ENCODE assay signal across 8 mouse cellular contexts in genomic region chr8:126757951-126758757, GRCm38 (mm10).
DNase-seq lines count a peak whose midpoint lies in the region; ATAC-seq and TF ChIP-seq lines count a peak whose summit lies in the region.

No protein-coding gene starts in this region.

- no peaks in the 10 kb centered on the region for H3K27me3 ChIP-seq in hindbrain, embryonic 12.5 days
- H3K27me3 ChIP-seq in hindbrain, embryonic 16.5 days (replicated peaks; ENCODE audit: control insufficient read depth, insufficient read depth, low read length): no peaks in the 10 kb centered on the region
- H3K27me3 ChIP-seq in liver, embryonic 14.5 days (ENCODE audit: control insufficient read depth, insufficient read depth, low read length): no peaks in the 10 kb centered on the region

- H3K4me2 ChIP-seq in hindbrain, embryonic 12.5 days (replicated peaks): no peak overlapping the region
- no peak overlapping the region for H3K4me2 ChIP-seq in hindbrain, embryonic 16.5 days (ENCODE audit: low read length)
- no peak overlapping the region for H3K4me2 ChIP-seq in liver, embryonic 14.5 days (ENCODE audit: low read depth)

- TF ChIP-seq POLR2A in cortical plate, adult 2 months (IDR thresholded peaks at IDR 0.05; ENCODE audit: extremely low read depth, insufficient read depth, low read length): no peak

- 0 out of 2 replicates have a peak overlapping the region, but pooled peaks have one; percentile 3 for H3K27ac ChIP-seq in hindbrain, embryonic 12.5 days
- no peak overlapping the region for H3K27ac ChIP-seq in hindbrain, embryonic 16.5 days (ENCODE audit: low read depth, low read length)
- peak overlapping the region; percentile 62 for H3K27ac ChIP-seq in cortical plate, adult 2 months (ENCODE audit: insufficient read depth, low read length)
- no peak overlapping the region for H3K27ac ChIP-seq in liver, embryonic 14.5 days

- peak; percentile 69 for DNase-seq in induced T-regulatory cell, adult 2 months (ENCODE audit: low read depth)
- no peak for DNase-seq in liver, embryonic 14.5 days (ENCODE audit: low read depth in 3 of 3, low spot score in 3 of 3)
- peak; percentile 10 for DNase-seq in right cerebral cortex, postnatal 4 days
- DNase-seq in embryo, embryonic 10 days (ENCODE audit: low spot score): no peak
- no peak for DNase-seq in adipocyte (ENCODE audit: low spot score)

- H3K4me1 ChIP-seq in hindbrain, embryonic 12.5 days: peaks cover 10% of the 10 kb centered on the region
- H3K4me1 ChIP-seq in hindbrain, embryonic 16.5 days (ENCODE audit: control insufficient read depth, insufficient read depth, low read depth, low read length): peaks cover 5% of the 10 kb centered on the region
- peaks cover 10% of the 10 kb centered on the region for H3K4me1 ChIP-seq in cortical plate, adult 2 months (ENCODE audit: control insufficient read depth, insufficient read depth, low read length)
- peaks cover 0 to 6% of the 10 kb centered on the region in 2 experiments; a peak in 1 of 4 replicates for H3K4me1 ChIP-seq in liver, embryonic 14.5 days (replicated peaks; ENCODE audit: control insufficient read depth in 2 of 2, insufficient read depth in 2 of 2, low read length in 1 of 2)

- no peak overlapping the region for H3K9ac ChIP-seq in hindbrain, embryonic 12.5 days
- H3K9ac ChIP-seq in hindbrain, embryonic 16.5 days (ENCODE audit: low read depth, low read length): no peak overlapping the region
- no peak overlapping the region for H3K9ac ChIP-seq in liver, embryonic 14.5 days (replicated peaks)

- H3K4me3 ChIP-seq in hindbrain, embryonic 12.5 days: no peak overlapping the region
- H3K4me3 ChIP-seq in hindbrain, embryonic 16.5 days (ENCODE audit: low read length): no peak overlapping the region
- H3K4me3 ChIP-seq in cortical plate, adult 2 months (ENCODE audit: insufficient read depth, low read length): no peak overlapping the region
- H3K4me3 ChIP-seq in liver, embryonic 14.5 days (ENCODE audit: insufficient read depth in 1 of 2, low read depth in 2 of 2, low read length in 2 of 2): no peak overlapping the region

- no peaks in the 10 kb centered on the region for H3K36me3 ChIP-seq in hindbrain, embryonic 12.5 days
- no peaks in the 10 kb centered on the region for H3K36me3 ChIP-seq in hindbrain, embryonic 16.5 days (ENCODE audit: control insufficient read depth, insufficient read depth, low read length)
- no peaks in the 10 kb centered on the region for H3K36me3 ChIP-seq in liver, embryonic 14.5 days (replicated peaks; ENCODE audit: control insufficient read depth, insufficient read depth, low read depth)

- no peaks in the 10 kb centered on the region for H3K9me3 ChIP-seq in hindbrain, embryonic 12.5 days (replicated peaks)
- no peaks in the 10 kb centered on the region for H3K9me3 ChIP-seq in hindbrain, embryonic 16.5 days (ENCODE audit: control insufficient read depth, low read length)
- H3K9me3 ChIP-seq in liver, embryonic 14.5 days (ENCODE audit: control insufficient read depth, low read length): no peaks in the 10 kb centered on the region

- no peak for ATAC-seq in hindbrain, embryonic 12.5 days (ENCODE audit: low FRiP score)
- no peak for ATAC-seq in hindbrain, embryonic 16.5 days
- peak; percentile 38; the same call in 1 of the 2 replicates for ATAC-seq in liver, embryonic 14.5 days (ENCODE audit: insufficient read depth)

- WGBS in hindbrain, embryonic 12.5 days: 80% methylated on average over 12 of the region's 12 CpGs
- WGBS in hindbrain, embryonic 16.5 days: 75% methylated on average over 12 of the region's 12 CpGs
- WGBS in liver, embryonic 14.5 days (ENCODE audit: insufficient replicate concordance): 34% methylated on average over 12 of the region's 12 CpGs

- TF ChIP-seq EP300 in liver, embryonic 14.5 days (IDR thresholded peaks at IDR 0.05; ENCODE audit: low read depth): no peak

- TF ChIP-seq CTCF in cortical plate, adult 2 months (IDR thresholded peaks at IDR 0.05; ENCODE audit: extremely low read depth, insufficient read depth, low read length): no peak
- peak; percentile 37; the same call in 1 of the 2 replicates for TF ChIP-seq CTCF in liver, embryonic 14.5 days (IDR thresholded peaks at IDR 0.05; ENCODE audit: low read depth)

Comparison
In these comparisons a context has a peak if more than half of its experiments do, and no peak if none do; other contexts are left out.
1. H3K27ac ChIP-seq: peak in hindbrain, embryonic 12.5 days (single experiment) and cortical plate, adult 2 months (single experiment); none in hindbrain, embryonic 16.5 days (single experiment) and liver, embryonic 14.5 days (single experiment).
2. DNase-seq: peak in induced T-regulatory cell, adult 2 months (single experiment) and right cerebral cortex, postnatal 4 days (single experiment); none in liver, embryonic 14.5 days (0 of 3), embryo, embryonic 10 days (single experiment) and adipocyte (single experiment).